Mouse (Mus musculus) adrenal gland, adult (tissue): ENCODE results near the gene Git2.
A peak's percentile ranks its signal among the peaks of the same experiment; 100 is the strongest.

Experiments used
- DNase-seq, 2 experiments: peaks; one replicate each; pipeline ENCODE4 v3.0.0; 2022 to 2023; ENCODE audit warnings: low spot score in 1 of 2; ENCODE audit not compliant: inconsistent age in 2 of 2

The Git2 gene

GRCm38 (mm10) chr5:114688703-114689102 lies 86.6 kb downstream of the Git2 start:
- no peak for DNase-seq

- peak in 1 of 2 experiments; percentile 53 for DNase-seq
Measured at GRCm38 (mm10) chr5:114687901-114688300, 87.4 kb downstream of the Git2 start.

DNA sequence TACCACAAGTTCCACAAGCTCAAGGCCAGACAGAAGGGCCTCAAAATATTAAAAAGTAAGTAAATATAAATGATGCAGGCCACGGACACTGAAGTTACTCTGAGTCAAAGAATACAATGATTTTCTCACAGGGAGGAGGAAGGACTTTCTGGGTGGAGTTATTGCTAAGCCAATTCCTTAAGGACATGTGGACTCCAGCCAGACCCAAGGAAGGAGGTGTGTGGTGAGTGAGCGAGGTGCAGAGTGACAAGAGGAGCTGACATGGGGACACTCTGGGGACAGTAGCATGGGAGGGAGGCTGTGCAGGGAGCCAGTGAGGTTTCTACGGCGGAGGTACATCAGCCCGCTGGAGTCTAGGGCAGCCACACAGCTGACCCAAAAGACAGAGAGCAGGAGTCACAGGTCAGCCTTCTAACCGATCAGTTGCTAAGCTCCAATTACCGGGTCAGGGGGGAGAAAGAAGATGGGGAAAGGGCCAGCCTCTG lies 88.5 kb downstream of the Git2 start:
- peak in 1 of 2 experiments; percentile 39 for DNase-seq

DNA sequence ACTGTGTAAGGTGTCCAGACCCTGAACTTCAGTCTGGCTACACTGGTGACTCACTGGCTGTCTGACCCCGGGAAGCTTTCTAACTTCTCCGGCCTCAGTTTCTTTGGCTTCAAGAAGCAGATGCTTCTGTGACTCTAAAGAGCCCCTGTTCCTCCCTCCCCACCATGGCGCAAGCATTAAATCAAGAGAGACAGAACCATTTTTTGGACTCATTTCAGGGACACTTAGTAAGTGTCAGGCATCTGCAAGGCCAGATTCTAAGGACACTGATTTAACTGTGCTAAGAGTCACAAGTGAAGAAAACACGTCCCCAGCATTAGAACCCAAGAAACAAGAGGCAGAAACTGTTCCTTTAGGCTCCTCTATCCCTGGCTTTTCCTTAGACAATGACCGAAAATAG lies 89.3 kb downstream of the Git2 start:
- DNase-seq = peak in 1 of 2 experiments; percentile 80

DNA sequence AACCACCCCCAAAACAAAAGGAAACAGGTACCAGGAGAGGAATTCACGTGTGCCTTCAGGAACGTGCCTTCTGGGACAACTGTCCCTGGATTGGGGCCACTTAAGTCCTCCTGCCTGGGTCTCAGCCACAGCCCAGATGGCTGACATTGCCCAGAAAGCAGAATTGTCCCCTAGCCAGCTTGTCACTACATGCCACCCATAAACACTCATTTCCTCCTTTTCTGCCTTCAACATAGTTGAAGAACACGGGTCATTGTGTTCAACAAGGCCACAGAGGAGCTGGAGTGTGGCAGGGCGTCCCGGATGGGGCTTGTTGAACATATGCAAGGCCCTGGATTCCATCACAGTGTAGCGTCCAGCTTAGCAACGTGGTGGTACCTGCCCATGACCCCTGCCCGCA lies 93.6 kb downstream of the Git2 start:
- no peak for DNase-seq

DNA sequence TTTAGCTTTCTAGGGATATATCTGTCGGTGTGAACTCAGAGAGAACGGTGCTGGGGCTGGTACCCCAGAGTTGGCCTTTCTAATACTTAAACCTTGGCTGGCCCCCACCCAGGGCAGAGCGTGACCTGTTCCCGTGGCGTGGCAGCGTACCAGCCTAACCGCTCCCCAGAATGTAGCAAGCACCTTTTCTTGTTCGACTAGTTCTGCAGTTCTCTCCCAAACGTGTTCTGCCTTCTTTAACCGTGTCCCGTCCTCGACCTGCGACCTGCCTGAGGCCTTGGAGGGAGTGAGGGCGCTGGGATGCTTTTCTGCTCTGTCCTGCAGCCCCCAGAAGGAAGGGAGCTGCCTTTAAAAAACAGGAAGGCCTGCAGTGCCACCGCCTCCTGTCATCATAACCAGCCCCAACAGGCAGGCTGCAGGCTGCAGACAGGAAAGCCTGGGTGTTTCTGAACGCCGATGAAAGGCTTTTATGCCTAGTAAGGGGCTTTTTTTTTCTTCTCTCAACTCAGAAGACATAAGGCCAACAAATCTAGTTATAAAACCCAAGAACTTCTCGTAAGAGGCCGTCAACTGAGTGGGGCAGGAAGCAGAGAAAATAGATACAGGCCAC lies 94.5 kb downstream of the Git2 start:
- no peak for DNase-seq

DNA sequence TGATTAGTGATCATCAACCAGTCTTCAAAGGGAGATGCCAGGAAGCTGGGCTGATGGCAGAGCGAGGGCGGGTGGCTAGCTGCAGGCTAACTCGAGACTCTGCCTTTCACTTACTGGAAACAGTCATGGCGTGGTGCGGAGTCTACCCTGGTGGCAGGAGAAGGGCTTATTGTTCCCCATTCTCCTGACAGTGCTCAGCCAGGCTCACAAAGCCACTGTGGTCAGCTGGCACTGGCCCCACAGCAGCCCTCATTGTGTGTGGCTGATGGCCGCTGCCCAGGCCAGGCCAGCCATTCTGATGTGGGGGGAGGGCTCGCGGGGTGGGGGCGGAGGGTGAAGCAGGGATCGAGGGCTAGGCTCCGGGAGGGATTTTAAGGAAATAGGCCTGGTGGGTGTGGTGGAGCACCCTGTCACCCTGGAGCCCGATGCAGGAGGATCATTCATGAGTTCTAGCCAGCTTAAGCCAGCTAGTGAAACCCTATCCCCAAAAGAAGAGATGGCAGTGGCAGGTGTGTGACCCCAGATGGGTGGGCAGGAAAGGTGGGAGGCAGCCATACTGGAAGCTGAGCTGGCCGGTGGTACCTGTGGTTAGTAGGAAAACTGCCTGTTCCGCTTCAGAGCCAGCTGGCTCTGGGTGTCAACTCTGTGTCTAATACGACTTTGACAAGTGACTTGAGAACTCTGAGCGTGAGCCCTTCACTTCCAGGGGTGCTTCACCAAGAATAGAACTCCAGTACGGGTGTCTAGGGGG lies 95.3 kb downstream of the Git2 start:
- DNase-seq = no peak
